Mouse (Mus musculus): ENCODE data around the gene Mroh2a. TPM values are rescaled to one million over a fixed set of nuclear protein-coding genes. Genes with fewer than 3 reads are reported as not detected.

Mroh2a gene
- polyA plus RNA-seq, 1 experiment: not detected

- no peaks in the 10 kb centered on the region for H3K4me1 ChIP-seq (ENCODE audit: control insufficient read depth, insufficient read depth, low read length)
- 66% methylated on average over 5 of the region's 5 CpGs for WGBS
- H3K4me3 ChIP-seq (ENCODE audit: insufficient read depth, low read depth, low read length): no peak overlapping the region
Observed at GRCm38 (mm10) chr1:88243861-88244260, 17.1 kb downstream of the Mroh2a start.

DNA sequence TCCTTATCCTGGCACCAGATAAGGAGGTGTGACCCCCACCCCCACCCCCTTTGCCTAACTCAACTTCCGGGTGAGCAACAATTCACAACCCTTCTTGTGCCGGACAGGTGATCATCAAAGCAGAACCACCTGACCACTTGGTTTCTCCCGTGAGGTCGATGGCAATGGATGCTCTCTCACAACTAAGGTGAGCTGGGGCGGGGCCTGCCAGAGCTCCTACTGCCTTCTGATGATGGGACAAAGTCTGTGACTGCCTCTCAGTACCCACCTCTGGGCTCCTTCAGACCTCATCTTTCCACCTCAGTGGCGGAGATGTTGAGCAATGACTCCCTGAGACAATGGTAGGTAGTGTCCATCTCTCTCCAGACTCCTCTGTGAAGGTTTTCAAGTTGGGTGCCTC lies 19.1 kb downstream of the Mroh2a start:
- 80% methylated on average over 6 of the region's 6 CpGs for WGBS
- Histone ChIP-seq H3K4me1 (ENCODE audit: control insufficient read depth, insufficient read depth, low read length) (no peaks in the 10 kb centered on the region), H3K27ac (ENCODE audit: insufficient read depth, low read depth, low read length) (no peak overlapping the region), H3K4me3 (ENCODE audit: insufficient read depth, low read depth, low read length) (no peak overlapping the region)
- TF ChIP-seq CTCF (IDR thresholded peaks at IDR 0.05; ENCODE audit: insufficient read depth, low read depth, low read length) (no peak), POLR2A (IDR thresholded peaks at IDR 0.05; ENCODE audit: insufficient read depth, low read depth, low read length) (no peak)

More at GRCm38 (mm10) chr1:88243861-88244260, 17.1 kb downstream of the Mroh2a start:
- TF ChIP-seq POLR2A (IDR thresholded peaks at IDR 0.05; ENCODE audit: insufficient read depth, low read depth, low read length): no peak
- TF ChIP-seq CTCF (IDR thresholded peaks at IDR 0.05; ENCODE audit: insufficient read depth, low read depth, low read length): no peak
- H3K27ac ChIP-seq (ENCODE audit: insufficient read depth, low read depth, low read length): no peak overlapping the region

DNA sequence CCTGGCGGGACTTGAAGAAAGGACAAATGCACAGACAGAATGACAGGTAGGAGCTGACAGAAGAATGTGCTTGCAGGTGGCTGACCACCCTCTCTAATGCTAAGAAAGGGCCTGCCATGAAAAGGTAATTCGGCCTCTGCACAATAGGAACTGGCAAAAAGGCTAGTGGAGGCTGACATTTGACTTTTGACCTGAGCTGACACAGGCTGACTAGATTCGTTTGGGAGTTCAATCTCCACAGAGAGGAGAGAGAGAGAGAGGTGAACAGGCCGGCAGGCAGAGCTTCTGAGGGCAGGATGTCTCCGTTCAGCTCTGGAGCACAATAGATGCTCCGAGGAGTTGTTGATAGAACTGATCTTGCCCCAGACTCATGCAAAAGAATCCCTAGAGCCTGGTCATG lies 19.6 kb downstream of the Mroh2a start:
- TF ChIP-seq CTCF (IDR thresholded peaks at IDR 0.05; ENCODE audit: insufficient read depth, low read depth, low read length) (no peak), POLR2A (IDR thresholded peaks at IDR 0.05; ENCODE audit: insufficient read depth, low read depth, low read length) (no peak)
- Histone ChIP-seq H3K4me1 (ENCODE audit: control insufficient read depth, insufficient read depth, low read length) (no peaks in the 10 kb centered on the region), H3K27ac (ENCODE audit: insufficient read depth, low read depth, low read length) (no peak overlapping the region), H3K4me3 (ENCODE audit: insufficient read depth, low read depth, low read length) (no peak overlapping the region)
- WGBS: 49% methylated on average over 6 of the region's 6 CpGs

GRCm38 (mm10) chr1:88247660-88248059 lies 20.9 kb downstream of the Mroh2a start:
- Histone ChIP-seq H3K4me3 (ENCODE audit: insufficient read depth, low read depth, low read length) (no peak overlapping the region), H3K4me1 (ENCODE audit: control insufficient read depth, insufficient read depth, low read length) (no peaks in the 10 kb centered on the region), H3K27ac (ENCODE audit: insufficient read depth, low read depth, low read length) (no peak overlapping the region)
- 42% methylated on average over 2 of the region's 2 CpGs for WGBS
- TF ChIP-seq CTCF (IDR thresholded peaks at IDR 0.05; ENCODE audit: insufficient read depth, low read depth, low read length) (no peak), POLR2A (IDR thresholded peaks at IDR 0.05; ENCODE audit: insufficient read depth, low read depth, low read length) (no peak)

DNA sequence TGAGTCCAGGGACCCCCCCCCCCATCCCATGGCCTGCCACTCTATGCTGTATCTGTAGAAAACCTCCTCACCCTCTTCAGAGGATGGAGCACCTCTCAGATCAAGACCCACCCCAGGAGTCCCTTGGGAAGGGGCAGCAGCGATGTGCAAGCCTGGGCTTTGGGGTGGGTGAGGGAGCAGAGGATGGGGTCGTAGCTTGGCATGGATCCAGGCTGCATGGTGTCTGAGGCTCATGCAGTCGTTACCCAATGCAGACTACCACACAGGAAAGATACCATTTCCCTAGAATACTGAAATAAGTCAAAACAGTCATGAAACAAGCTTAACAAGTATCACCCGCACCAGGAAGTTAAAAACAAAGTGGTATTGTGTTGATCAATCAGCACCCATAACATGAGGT lies 21.9 kb downstream of the Mroh2a start:
- Histone ChIP-seq H3K4me3 (ENCODE audit: insufficient read depth, low read depth, low read length) (no peak overlapping the region), H3K4me1 (ENCODE audit: control insufficient read depth, insufficient read depth, low read length) (no peaks in the 10 kb centered on the region), H3K27ac (ENCODE audit: insufficient read depth, low read depth, low read length) (no peak overlapping the region)
- 67% methylated on average over 4 of the region's 4 CpGs for WGBS
- TF ChIP-seq CTCF (IDR thresholded peaks at IDR 0.05; ENCODE audit: insufficient read depth, low read depth, low read length): no peak
- TF ChIP-seq POLR2A (IDR thresholded peaks at IDR 0.05; ENCODE audit: insufficient read depth, low read depth, low read length): no peak

DNA sequence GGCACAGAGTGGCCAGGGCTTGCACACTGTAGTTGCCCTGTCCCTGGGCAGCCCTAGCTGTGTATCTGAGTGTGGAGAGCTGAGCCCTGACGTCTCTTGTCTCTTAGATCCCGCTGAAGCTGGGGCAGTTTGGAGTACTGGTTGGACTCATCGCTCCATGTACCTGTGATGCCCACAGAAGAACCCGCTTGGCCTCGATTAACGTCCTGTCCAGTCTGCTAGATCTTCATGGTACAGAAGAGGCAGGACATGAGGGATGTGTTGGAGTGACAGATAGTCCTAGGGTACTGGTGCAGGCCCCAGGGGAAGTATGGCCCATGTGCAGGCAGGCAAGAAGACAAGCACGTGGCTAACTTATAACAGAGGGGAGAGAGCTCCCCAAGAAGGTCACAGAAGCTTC lies 22.8 kb downstream of the Mroh2a start:
- WGBS: 76% methylated on average over 7 of the region's 7 CpGs
- H3K27ac ChIP-seq (ENCODE audit: insufficient read depth, low read depth, low read length): no peak overlapping the region
- no peak for TF ChIP-seq CTCF (IDR thresholded peaks at IDR 0.05; ENCODE audit: insufficient read depth, low read depth, low read length)
- no peak for TF ChIP-seq POLR2A (IDR thresholded peaks at IDR 0.05; ENCODE audit: insufficient read depth, low read depth, low read length)
- H3K4me3 ChIP-seq (ENCODE audit: insufficient read depth, low read depth, low read length): no peak overlapping the region
- H3K4me1 ChIP-seq (ENCODE audit: control insufficient read depth, insufficient read depth, low read length): no peaks in the 10 kb centered on the region

GRCm38 (mm10) chr1:88250023-88250422 lies 23.2 kb downstream of the Mroh2a start:
- TF ChIP-seq POLR2A (IDR thresholded peaks at IDR 0.05; ENCODE audit: insufficient read depth, low read depth, low read length): no peak
- TF ChIP-seq CTCF (IDR thresholded peaks at IDR 0.05; ENCODE audit: insufficient read depth, low read depth, low read length): no peak
- Histone ChIP-seq H3K27ac (ENCODE audit: insufficient read depth, low read depth, low read length) (no peak overlapping the region), H3K4me1 (ENCODE audit: control insufficient read depth, insufficient read depth, low read length) (no peaks in the 10 kb centered on the region), H3K4me3 (ENCODE audit: insufficient read depth, low read depth, low read length) (no peak overlapping the region)
- WGBS: 83% methylated on average over 5 of the region's 5 CpGs

- 75% methylated on average over 8 of the region's 8 CpGs for WGBS
- H3K4me3 ChIP-seq (ENCODE audit: insufficient read depth, low read depth, low read length): no peak overlapping the region
- H3K4me1 ChIP-seq (ENCODE audit: control insufficient read depth, insufficient read depth, low read length): no peaks in the 10 kb centered on the region
- no peak overlapping the region for H3K27ac ChIP-seq (ENCODE audit: insufficient read depth, low read depth, low read length)
- TF ChIP-seq POLR2A (IDR thresholded peaks at IDR 0.05; ENCODE audit: insufficient read depth, low read depth, low read length): no peak
- no peak for TF ChIP-seq CTCF (IDR thresholded peaks at IDR 0.05; ENCODE audit: insufficient read depth, low read depth, low read length)
Observed at GRCm38 (mm10) chr1:88253106-88253505, 26.3 kb downstream of the Mroh2a start.

- H3K27ac ChIP-seq (ENCODE audit: insufficient read depth, low read depth, low read length): no peak overlapping the region
- H3K4me3 ChIP-seq (ENCODE audit: insufficient read depth, low read depth, low read length): no peak overlapping the region
- no peaks in the 10 kb centered on the region for H3K4me1 ChIP-seq (ENCODE audit: control insufficient read depth, insufficient read depth, low read length)
- TF ChIP-seq CTCF (IDR thresholded peaks at IDR 0.05; ENCODE audit: insufficient read depth, low read depth, low read length) (no peak), POLR2A (IDR thresholded peaks at IDR 0.05; ENCODE audit: insufficient read depth, low read depth, low read length) (no peak)
- 74% methylated on average over 6 of the region's 6 CpGs for WGBS
Observed at GRCm38 (mm10) chr1:88253540-88253939, 26.8 kb downstream of the Mroh2a start.

All from olfactory bulb, adult 2 months (tissue).